Mouse (Mus musculus) right cerebral cortex, postnatal 4 days (tissue): Measurements from ENCODE around the gene Zbtb40.

ENCODE experiments used
- DNase-seq: peaks from one replicate; pipeline ENCODE4 v3.0.0-alpha.2; 2022

Gene Zbtb40

DNA sequence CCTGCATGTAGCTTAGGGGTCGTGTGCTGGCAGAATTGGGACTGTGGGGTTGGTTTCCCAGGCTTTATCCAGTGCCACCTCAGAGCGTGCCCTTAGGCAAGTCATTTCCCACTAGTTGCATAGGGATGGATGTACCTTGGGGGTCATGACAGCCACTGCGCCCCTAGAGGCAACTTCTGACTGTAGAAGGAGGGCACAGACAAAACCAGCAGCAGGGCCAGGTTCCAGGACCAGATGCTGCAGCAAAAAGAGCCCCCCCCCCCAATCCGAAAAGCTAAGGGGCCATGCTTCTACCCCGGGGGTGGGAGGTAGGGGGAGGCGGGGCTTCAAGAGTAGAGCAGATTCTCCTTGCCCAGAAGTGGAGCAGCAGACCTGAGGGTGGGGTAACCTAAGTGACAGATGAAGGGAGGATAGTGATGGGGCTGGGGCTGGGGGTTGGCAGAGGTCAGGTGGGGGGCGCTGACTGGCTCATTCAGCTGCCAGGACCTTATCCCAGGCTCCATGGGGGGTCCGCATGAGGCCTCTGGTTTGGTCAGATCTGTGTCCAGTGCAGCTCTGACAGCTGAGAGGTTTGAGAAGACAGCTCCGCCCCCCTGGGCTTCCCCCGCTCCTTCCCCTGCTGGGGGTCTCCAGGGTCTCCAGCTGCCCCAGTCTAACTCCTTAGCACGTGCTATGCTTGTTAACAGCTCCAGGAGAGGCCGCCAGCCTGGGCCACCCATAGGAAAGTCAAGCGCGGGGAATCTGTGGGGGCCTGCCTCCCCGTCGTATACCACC is 78.9 kb downstream of the Zbtb40 start:
- DNase-seq = no peak

DNA sequence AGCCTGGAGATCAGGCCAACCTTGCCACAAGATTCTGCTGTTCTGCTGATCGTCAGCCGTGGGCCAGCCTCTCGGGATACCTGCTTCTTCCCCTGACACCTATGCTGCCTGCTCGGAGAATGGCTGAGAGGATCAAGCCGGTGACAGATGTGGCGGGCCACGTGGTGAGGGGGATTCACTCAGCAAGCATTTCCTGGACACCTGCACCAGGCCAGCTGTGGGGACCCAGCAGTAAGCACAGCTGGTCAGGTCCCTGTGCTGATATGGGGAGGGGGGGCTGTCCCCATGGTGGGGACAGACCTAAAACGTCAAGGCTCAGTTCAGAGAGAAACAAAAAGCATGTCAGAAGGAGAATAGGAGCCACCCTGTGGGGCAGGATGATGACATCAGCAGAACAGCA is 79.5 kb downstream of the Zbtb40 start:
- DNase-seq = no peak

DNA sequence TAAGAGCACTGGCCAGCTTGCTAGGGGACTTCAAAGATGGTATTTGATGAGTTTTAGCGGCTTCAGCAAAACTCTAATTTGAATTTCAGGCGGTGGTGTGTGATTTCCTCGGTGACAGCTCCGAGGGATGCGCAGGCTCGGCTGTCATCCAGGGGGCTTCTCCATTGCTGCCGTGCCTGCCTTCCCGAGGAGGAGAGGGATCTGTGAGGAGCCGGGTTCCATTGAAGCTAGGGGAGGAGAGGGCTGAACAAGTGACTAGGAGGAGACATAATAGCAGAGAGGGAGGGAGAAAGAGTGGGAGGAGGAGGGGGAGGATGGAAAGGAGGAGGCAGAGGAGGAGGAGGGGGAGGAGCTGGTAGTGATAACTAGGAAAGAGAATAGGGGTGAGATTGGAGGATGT is 81.1 kb downstream of the Zbtb40 start:
- peak; percentile 52 for DNase-seq

DNA sequence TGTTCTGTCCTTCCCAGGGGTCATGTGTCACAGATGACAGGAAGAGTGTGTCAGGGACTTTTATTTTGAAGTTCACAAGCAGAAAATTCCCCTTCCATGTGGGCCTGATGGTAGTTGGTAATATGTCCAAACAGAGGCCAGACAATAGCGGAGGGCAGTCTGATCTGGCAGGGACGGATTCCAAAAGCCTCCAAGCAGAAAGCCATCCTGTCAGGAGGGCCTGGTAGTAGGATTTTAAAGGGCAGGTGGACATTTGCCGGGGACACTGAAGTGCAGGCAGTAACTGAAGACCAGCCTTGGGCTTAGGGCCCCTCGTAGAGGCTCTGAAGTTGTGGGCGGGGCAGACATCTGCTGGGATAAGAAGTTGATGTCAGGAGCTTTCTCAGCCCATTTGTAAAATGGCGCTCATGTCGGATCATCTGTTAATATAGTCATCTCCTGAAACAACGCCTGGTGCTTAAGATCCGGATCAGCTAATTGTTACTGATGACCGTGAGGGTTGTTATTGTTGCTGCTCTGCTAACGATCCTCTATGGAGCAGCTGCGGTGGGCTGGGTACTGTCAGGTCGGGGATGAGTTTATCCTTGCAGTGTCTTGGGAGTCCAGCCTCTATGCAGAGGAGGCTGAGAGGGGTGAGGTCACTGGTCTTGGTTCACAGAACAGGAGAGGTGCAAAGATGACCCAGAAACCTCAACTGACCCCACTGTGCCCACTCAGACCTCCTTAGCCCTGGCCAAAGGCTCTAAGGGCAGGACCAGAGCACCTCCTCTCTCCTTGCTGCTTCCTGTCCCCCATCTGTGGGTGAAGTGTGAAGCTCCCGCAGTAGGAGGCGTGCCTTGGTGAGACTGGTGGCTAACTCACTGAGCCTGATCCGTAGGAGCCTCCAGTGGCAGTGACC is 81.9 kb downstream of the Zbtb40 start:
- DNase-seq = no peak

DNA sequence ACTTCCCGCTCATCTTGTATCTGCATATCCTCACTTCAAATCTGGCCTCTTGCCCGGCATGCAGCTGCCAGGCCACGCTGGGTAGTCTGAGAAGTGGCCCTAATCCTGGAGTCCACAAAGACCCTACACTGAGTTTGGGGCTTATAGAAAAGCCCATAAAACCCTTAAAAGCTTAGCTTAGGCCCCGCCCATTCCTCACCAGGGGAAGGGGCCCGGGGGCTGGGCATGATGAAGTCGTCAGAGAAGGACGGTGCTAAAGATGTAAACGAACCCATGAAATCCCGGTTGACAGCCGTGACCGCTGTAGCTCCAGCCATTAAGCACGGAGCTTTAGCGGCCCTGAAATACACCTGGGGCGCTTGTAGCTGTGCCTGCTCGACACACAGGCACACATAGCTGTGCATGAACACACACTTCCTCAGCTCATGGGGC is 83.6 kb downstream of the Zbtb40 start:
- DNase-seq = no peak

DNA sequence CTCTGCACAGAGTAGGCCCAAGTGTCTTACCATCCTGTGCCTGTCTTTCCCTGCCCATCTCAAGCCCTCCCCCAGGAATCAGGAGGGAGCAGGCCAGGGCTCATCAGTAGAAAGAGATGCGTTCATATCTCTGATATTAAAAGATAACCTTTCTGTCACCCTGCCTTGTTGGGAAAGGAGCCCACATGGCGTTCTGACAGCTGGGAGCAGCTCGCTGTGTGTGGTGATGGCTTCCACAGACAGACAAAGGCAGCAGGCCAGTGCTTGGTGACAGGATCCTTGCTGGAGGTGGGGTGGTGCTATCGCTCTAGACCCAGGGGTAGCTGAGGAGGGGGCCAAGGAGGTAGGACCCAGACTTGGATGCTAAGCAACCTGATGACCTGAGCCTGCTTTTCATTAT is 86.2 kb downstream of the Zbtb40 start:
- DNase-seq = no peak

DNA sequence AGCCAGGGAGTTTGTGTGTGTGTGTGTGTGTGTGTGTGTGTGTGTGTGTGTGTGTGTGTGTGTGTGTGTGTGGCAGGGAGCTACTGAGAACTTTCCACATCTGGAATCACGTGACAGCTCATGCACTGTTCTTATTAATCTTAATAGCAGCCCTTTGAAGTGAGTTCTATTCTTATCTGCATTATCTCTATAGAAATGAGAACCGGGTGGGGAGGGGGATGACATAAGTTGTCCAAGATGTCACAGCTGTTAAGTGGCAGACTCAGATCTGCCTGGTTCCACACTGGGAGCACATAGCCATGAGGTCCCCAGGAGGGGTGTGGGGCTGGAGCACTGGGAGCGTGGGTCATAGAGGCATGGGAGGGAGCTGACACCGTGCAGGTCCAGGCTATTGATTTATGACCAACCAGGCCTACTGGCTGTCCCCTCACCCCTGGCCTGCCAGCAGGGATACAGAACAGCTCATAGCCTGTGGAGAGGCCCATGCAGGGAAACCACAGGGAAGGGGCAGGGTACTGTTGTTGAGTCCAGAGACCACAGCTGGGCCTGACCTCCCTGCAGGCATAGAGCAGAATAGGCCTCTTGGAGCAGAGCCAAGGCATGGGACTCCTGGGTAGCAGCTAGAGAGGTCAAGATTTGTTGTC is 86.8 kb downstream of the Zbtb40 start:
- no peak for DNase-seq

DNA sequence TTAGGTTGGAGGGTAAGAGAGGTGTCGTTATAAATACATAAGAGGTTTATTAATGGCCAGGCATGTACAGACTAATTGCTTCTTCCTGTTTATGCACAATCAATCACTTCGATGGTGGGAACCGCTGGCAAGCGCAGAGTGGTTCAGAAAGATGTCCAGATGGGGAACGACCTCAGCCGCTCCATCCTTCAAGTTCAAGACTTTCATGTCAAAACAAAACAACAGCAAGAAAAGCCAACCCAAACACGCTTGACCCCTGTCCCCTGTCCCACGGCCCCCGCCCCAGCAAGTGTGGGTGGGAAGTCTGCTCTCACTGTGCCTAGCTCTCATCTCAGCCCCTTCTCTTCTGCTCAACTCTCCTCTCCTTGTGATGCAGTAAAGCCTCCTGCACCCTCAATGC is 88.0 kb downstream of the Zbtb40 start:
- no peak for DNase-seq

DNA sequence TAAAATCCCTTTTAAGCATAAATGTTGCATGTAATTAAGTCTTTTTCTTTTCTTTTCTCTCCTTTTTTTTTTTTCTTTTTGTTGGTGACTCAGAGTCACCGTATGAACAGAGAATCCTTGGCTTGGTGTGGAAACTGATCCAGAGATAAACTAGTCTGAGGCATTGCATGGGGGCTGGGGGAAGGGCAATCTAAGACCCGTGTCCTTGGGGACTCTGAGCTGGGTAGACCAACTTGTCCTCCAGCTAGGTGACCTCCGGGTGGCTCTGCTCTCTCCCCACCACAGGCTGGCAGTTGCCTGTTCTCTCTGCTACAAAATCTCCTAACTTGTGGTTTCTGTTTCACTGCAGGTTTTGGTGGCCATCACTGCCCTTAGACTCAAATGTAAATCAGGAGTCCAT is 88.5 kb downstream of the Zbtb40 start:
- no peak for DNase-seq

DNA sequence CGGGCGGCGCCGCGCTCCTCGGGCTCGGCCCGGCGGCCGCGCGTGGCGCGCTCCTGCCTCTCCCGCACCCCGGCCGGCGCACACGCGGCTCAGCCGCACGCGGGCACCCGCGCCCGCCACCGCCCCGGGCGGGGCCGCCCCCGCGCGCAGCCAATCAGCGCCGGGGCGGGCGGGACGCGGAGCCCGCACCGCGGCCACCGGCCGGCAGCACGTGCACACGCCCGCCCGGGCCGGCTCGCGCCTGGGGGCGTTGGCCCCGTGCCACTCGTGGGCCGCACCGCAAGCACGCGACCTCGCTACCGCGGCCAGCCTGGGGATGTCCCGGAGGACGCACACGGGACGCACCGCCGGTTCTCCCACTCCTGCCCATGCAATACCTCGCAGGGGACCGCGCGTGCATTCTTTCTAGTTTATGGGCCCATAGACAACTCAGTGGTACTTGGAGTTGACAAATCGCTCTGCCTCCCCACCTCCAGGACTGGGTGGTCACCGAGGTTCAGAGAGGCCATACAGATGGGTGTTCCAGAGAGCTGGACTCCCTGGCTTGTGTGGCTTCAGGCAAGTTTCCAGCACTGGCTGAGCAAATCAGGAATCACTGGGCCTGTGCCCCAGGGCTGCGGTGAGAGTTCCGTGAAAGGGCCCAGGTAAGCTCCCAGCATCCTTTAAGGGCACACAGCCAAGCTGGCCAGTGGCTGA is 91.7 kb downstream of the Zbtb40 start, which contains the start of gene Epha8:
Epha8 (minus strand) TSS at position 66 of the 696 bp plus-strand sequence.
- DNase-seq = peak; percentile 40

DNA sequence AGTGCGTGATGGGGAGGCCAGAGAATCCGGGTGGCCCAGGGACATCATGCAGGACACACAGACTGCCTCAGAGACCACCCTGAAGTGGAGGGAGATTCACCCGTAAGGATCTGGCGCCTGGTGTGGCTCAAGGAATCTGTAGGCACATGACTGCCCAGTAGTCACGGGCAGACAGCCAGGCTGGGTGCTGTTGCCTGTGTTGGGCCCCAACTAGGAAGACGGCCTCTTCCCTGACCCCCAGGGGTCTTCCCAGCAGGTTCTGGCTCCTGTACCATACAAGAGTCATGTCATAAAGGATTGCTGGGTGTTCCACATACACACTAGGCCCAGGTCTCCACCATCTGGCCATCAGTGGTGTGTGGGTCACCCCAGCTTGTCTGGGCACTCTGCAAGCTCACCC is 94.0 kb downstream of the Zbtb40 start:
- no peak for DNase-seq

DNA sequence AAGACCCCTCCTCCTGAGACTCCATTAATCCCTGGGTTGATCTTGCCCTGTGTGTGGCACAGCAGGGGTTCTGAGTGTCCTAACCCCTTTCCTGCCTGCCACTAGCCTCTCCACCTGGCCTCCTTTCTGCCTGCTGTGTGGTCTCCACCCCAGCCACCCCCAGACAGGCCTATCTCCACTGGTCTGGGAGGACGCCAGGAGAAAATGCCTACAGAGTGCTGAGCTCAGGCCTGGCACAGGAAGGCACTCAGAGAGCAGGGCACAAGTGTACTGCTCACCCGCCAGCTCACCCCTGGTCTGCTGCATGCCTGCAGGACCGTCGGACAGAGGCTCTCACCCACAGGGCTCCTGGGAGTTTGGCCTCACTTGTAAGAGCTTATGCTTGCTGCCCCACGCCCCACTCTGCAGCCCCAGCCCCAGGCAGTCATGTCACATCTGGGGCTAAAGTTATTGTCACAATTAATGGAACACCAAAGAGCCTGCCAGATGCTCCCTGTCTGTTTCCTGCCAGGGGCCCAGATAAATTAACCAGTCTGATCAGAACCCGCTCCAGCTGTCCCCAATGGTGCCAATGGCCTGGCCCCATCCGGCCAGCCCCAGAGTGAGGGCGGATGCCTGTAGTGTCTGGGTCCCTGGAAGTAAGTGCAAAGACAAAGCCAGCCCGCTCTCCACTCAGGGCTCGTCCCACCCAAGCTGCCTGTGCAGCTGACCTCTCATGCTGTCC is 99.2 kb downstream of the Zbtb40 start:
- DNase-seq = no peak

DNA sequence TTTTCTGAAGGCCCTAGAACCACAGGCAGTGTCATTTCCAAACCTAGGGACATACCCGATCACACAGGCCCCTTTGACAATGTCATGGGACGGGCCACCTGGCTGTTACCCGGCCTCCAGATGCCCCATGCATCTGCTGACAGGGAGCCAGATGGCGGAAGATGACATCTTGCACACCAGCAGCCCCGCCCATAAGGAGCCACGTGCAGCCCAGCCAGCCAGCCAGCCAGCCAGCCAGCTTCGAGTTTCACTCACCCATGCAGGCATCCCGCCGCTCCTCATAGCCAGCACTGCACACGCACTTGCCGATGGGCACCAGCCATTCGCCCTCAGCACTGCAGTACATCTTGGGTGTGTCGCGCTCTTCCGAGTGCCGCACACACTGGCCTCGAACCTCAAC is 103.2 kb downstream of the Zbtb40 start:
- no peak for DNase-seq

DNA sequence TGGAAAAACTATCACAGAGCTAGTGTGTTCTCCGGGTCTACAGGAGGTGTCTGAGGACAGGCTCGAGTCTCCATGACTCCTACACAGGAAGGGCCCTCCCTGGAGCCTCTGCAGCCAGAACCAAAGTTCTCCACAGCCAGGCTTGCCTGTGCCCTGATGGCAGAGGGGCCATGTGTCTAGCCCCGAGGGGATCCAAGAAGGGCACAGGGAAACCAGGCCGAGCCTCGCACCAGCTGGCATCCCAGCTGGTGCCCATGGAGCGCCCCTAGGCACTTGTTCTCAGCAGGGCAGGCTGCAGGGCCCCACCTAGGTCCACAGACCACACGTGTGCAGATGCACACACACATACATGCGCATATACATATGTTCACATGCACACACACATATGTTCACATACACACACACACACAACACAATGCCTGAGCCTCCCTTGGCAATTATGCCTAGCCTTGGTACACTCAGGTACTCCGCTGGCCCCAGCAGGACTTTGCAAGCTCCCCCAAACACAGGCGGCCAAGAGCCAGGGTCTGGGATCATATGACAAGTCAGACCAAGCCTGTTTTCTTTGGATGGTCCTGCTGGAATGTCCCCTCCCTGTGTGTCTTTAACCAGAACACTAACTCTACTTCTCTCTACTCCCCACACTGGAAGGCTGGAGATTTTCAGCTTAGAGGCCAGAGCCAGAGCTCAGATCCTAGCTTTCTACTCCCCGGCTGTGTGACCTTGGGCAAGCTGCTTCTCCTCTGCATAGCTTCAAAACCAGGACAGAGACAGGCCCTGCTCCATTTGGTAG is 103.8 kb downstream of the Zbtb40 start:
- DNase-seq = no peak

DNA sequence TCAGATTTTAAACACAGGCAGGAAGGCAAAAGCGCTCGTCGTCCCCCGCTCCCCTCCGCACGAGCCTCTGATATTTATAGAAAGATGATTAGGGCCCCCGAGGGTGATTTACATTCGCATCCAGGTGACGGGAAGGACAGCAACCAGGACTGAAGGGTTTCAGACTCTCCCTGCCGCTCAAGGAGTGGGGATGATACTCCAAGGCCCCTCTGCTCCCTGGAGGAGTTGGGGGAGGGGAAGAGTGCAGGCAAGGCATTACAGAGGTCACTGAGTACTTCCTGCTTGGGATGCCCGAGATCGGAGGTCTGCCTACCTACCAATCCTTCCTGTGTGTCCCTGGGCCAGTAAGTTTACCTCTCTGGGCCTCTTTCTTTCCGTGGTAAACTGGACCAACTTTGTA is 105.4 kb downstream of the Zbtb40 start:
- no peak for DNase-seq

DNA sequence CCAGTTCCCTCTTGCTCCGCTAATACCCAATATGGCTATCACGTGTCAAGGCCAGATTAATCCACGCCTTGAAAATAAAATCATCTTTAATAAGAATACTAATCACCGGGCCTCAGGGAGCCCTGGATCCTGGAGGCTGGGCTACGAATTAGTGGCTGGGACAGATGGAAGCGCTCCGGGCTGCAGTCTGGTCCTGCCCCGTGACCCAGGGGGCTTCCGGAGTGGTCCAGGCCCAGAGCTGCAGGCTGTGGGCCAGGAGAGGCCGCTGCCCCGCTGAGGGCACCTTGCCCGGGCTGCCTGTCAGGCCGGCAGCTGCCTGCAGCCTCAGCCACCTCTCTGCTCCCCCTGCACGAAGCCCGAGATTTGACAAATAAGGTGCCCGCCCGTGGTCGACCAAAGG is 105.8 kb downstream of the Zbtb40 start:
- DNase-seq = no peak

DNA sequence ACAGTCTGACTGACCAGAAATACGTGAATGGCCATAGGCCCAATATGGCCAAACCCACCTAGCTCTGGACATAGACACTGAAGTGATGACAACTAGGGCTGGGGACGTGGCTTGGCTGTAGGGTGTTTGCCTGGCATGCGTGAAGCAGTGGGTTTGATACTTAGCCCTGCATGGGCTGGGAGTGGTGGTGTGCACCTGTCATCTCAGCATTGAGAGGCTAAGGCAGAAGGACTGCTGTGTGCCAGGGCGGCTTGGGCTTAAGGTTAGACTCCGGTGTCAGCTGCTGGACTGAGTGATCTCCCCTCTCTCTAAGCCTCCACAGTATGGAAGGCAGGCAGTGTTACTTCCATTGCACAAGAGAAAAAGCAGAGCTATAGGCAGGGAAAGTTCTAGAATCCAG is 110.7 kb downstream of the Zbtb40 start:
- no peak for DNase-seq

DNA sequence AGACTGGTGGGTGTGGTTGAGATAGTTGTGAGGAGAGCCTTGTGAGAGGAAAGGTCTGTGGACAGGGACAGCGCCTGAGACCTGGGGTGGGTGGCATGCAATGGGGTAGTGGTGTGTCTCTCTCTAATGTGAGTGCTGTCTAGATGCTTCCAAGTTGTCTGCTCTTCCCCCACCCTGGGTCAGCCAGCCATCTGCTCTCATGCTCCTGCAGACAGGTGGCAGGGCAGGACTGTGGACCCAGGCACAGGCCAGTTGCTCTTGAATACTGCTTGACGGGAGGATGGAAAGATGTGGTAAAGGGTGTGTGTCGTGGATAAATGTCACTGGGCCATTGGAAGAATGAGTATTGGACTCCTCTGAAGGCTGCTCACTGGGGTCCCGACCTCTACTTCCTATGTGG is 111.3 kb downstream of the Zbtb40 start:
- DNase-seq = no peak

DNA sequence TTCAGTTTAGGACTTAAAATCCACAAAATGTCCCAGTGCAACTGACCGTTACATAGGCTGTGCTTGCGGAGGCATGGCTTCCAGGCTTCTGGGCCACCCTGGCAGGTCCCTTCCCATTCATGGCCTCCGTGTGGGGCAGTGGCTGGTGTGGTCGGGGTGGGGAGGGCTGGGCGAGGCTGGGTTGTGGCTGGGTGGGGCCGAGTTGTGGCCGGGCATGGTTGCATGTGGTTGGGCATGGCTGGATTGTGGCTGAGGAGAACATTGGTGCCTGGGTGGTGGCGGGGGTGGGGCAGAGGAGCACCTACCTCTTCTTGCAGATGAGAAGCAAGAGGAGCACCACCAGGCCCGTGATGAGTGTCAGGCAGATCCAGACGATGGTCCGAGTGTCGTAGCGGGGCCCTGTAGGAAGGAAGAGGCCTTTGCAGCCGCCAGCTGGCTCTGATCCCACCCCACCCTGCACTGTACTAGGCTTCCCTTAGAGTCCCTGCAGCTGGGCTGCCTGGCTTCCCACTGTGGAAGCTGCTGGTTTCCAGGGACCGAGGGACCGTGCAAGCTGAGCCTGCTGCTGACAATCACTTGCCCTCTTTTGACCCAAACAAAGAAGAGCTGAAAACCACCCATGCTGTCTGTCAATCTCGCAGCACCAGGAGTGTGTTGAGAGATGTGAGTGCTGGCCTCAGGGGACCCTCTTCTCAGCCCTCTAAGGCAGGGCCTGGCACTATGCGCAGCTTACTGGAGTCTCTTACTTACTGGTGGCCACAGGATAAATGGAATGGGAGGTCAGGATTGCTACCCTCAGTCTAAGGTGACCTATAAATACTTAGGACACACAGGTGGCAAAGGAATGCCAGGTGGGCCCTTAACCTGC is 113.6 kb downstream of the Zbtb40 start:
- DNase-seq = no peak

DNA sequence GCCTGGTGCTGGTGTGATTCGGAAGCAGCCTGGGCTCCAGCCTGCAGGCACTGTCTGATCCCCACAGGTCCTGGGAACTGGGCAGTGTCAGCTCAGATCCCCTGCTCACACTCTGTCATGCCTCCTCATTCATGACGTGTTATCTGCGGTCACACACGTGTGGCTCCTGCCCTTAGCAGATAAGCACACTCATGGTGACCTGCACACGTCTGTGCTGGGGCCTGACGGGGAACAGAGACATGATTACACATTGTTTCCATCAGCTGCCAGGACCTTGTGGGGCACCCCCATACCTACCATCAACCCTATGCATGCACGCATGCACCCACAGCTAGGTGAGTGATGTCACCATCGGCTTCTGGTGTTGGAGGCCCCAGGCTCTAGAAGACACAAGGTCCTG is 118.1 kb downstream of the Zbtb40 start:
- DNase-seq = no peak
